Mouse (Mus musculus) limb, embryonic 14.5 days (tissue): ENCODE data around the gene Pnpt1. TPM values are rescaled to one million over a fixed set of nuclear protein-coding genes. Genes with fewer than 3 reads are reported as not detected.

Source experiments
- ATAC-seq: fragments of 200-750 bp; cut with Nextera tagmentation; 2 replicates; pipeline ENCODE4 v1.8.0; 2017; ENCODE audit warnings: low read depth, moderate number of reproducible peaks, moderate TSS enrichment; ENCODE audit not compliant: low FRiP score
- DNase-seq: peaks from one replicate; pipeline ENCODE4 v3.0.0-alpha.2; 2015; ENCODE audit warnings: low spot score
- H3K27ac ChIP-seq: fragments of 300-500 bp; sonication (generic); replicated peaks from 2 replicates; pipeline ENCODE4 v1.5.1; 2014; ENCODE audit warnings: low read depth, mild to moderate bottlenecking, low read length, moderate library complexity, mixed read lengths
- H3K27me3 ChIP-seq: fragments of 300-500 bp; sonication (generic); 2 replicates; pipeline ENCODE4 v1.6.1; 2014; ENCODE audit warnings: low read length, mixed read lengths; ENCODE audit not compliant: control insufficient read depth, insufficient read depth
- H3K36me3 ChIP-seq: fragments of 300-500 bp; sonication (generic); 2 replicates; pipeline ENCODE4 v1.6.1; 2014; ENCODE audit warnings: mild to moderate bottlenecking, low read length, moderate library complexity, mixed read lengths; ENCODE audit not compliant: control insufficient read depth, insufficient read depth
- H3K4me1 ChIP-seq: fragments of 300-500 bp; sonication (generic); 2 replicates; pipeline ENCODE4 v1.6.1; 2014; ENCODE audit warnings: antibody characterized with exemption, low read length, mixed read lengths; ENCODE audit not compliant: control insufficient read depth, insufficient read depth
- H3K4me2 ChIP-seq: fragments of 300-500 bp; sonication (generic); replicated peaks from 2 replicates; pipeline ENCODE4 v1.6.1; 2014; ENCODE audit warnings: low read depth, mild to moderate bottlenecking, low read length, moderate library complexity; ENCODE audit not compliant: severe bottlenecking
- H3K4me3 ChIP-seq: fragments of 300-500 bp; sonication (generic); replicated peaks from 2 replicates; pipeline ENCODE4 v1.5.1; 2014; ENCODE audit warnings: low read length
- H3K9ac ChIP-seq: fragments of 300-500 bp; sonication (generic); 2 replicates; pipeline ENCODE4 v1.6.1; 2014; ENCODE audit warnings: mild to moderate bottlenecking, low read depth, low read length, moderate library complexity; ENCODE audit not compliant: severe bottlenecking
- H3K9me3 ChIP-seq: fragments of 300-500 bp; sonication (generic); 2 replicates; pipeline ENCODE4 v1.6.1; 2016; ENCODE audit warnings: low read length; ENCODE audit not compliant: control insufficient read depth
- POLR2A ChIP-seq: fragments of 200-500 bp; IDR thresholded peaks from 2 replicates; pipeline ENCODE4 v1.8.0; 2012; ENCODE audit warnings: inconsistent platforms, mild to moderate bottlenecking, moderate library complexity, borderline replicate concordance; ENCODE audit not compliant: insufficient read depth, insufficient read length; ENCODE audit errors: extremely low read depth
- WGBS: fragments of 180-500 bp; shearing (Covaris S2); extraction: QIAGEN DNeasy Blood & Tissue Kit; methylation state at CpG from one replicate; pipeline ENCODE4 v1.1.7; 2014; 5-methylcytosine and 5-hydroxymethylcytosine counted together
- polyA plus RNA-seq, 2 experiments: library from polyadenylated mRNA; depleted of rRNA in 1 of 2; stranded (reverse) in 1 of 2; unstranded in 1 of 2; fragments of >200 nt; fragmentation: Nextera tagmentation in 1 of 2; extraction: Ambion mirVana in 1 of 2; gene quantifications; 2 replicates each; pipeline versions ENCODE4 v1.2.1 to v1.2.3; 2012 to 2014

Pnpt1 gene
- polyA plus RNA-seq (2012; rRNA removed) = 24.5 and 32.2 TPM in 2 replicates
- polyA plus RNA-seq (2014; fragmentation: Nextera tagmentation; extraction: Ambion mirVana) = 35.8 and 37.4 TPM in 2 replicates

- 5% methylated on average over 50 of the region's 50 CpGs for WGBS
- DNase-seq (peak; percentile 93), ATAC-seq (peak; percentile 100)
- Histone ChIP-seq H3K36me3 (peaks cover 23% of the 10 kb centered on the region), H3K9me3 (no peaks in the 10 kb centered on the region), H3K9ac (peak within 1 kb of the TSS; percentile 86), H3K4me2 (peak within 1 kb of the TSS; percentile 58), H3K4me1 (peaks cover 3% of the 10 kb centered on the region; the same call in 1 of the 2 replicates), H3K27ac (peak within 1 kb of the TSS; percentile 74), H3K4me3 (peak within 1 kb of the TSS; percentile 84), H3K27me3 (no peaks in the 10 kb centered on the region)
- TF ChIP-seq POLR2A = peak; percentile 47; the same call in 1 of the 2 replicates
Observed at GRCm38 (mm10) chr11:29130385-29131355, at the start of gene Pnpt1. Gene Pnpt1 (plus strand): TSS chr11:29130744.

GRCm38 (mm10) chr11:29092403-29092802 is 38.1 kb upstream of the Pnpt1 start:
- TF ChIP-seq POLR2A = no peak
- DNase-seq (no peak), ATAC-seq (no peak)
- Histone ChIP-seq H3K4me1 (no peaks in the 10 kb centered on the region), H3K27ac (no peak overlapping the region), H3K4me3 (no peak overlapping the region), H3K4me2 (no peak overlapping the region), H3K27me3 (no peaks in the 10 kb centered on the region), H3K9me3 (no peaks in the 10 kb centered on the region), H3K9ac (no peak overlapping the region), H3K36me3 (no peaks in the 10 kb centered on the region)
- 71% methylated on average over 2 of the region's 2 CpGs for WGBS

GRCm38 (mm10) chr11:29098926-29099325 is 31.6 kb upstream of the Pnpt1 start:
- no peaks in the 10 kb centered on the region for H3K9me3 ChIP-seq
- 61% methylated on average over 2 of the region's 2 CpGs for WGBS
- H3K9ac ChIP-seq = no peak overlapping the region
- ATAC-seq (no peak), DNase-seq (no peak)
- H3K4me2 ChIP-seq = no peak overlapping the region
- no peak for TF ChIP-seq POLR2A
- no peaks in the 10 kb centered on the region for H3K27me3 ChIP-seq
- no peak overlapping the region for H3K27ac ChIP-seq
- H3K4me3 ChIP-seq = no peak overlapping the region
- H3K36me3 ChIP-seq = no peaks in the 10 kb centered on the region
- no peaks in the 10 kb centered on the region for H3K4me1 ChIP-seq

- peak overlapping the region; percentile 86 for H3K9ac ChIP-seq
- H3K27ac ChIP-seq = no peak overlapping the region
- H3K4me2 ChIP-seq = peak overlapping the region; percentile 58
- peak overlapping the region; percentile 84 for H3K4me3 ChIP-seq
- DNase-seq = peak; percentile 3
- no peak for TF ChIP-seq POLR2A
- H3K36me3 ChIP-seq = peaks cover 16% of the 10 kb centered on the region
- peak; percentile 47; the same call in 1 of the 2 replicates for ATAC-seq
- WGBS = 61% methylated on average over 11 of the region's 11 CpGs
- no peaks in the 10 kb centered on the region for H3K9me3 ChIP-seq
- no peaks in the 10 kb centered on the region for H3K27me3 ChIP-seq
- peaks cover 3% of the 10 kb centered on the region; the same call in 1 of the 2 replicates for H3K4me1 ChIP-seq
Observed at GRCm38 (mm10) chr11:29129862-29130384, 621 bp upstream of the Pnpt1 start.

- no peaks in the 10 kb centered on the region for H3K4me1 ChIP-seq
- ATAC-seq = no peak
- WGBS = 37% methylated on average over 1 of the region's 1 CpGs
- H3K9me3 ChIP-seq = no peaks in the 10 kb centered on the region
- H3K9ac ChIP-seq = no peak overlapping the region
- no peak overlapping the region for H3K27ac ChIP-seq
- H3K4me2 ChIP-seq = no peak overlapping the region
- no peak overlapping the region for H3K4me3 ChIP-seq
- TF ChIP-seq POLR2A = no peak
- peaks cover 48% of the 10 kb centered on the region for H3K36me3 ChIP-seq
- H3K27me3 ChIP-seq = no peaks in the 10 kb centered on the region
- no peak for DNase-seq
Observed at GRCm38 (mm10) chr11:29140671-29141070, 10.1 kb downstream of the Pnpt1 start.
